Mouse (Mus musculus) heart, postnatal 0 days (tissue): ENCODE results near the gene Zbtb43.

ENCODE experiments used
- CTCF ChIP-seq: IDR thresholded peaks from 2 replicates; pipeline ENCODE4 v1.5.1; 2016; ENCODE audit warnings: antibody characterized with exemption, control low read depth, low read depth
- EP300 ChIP-seq: IDR thresholded peaks from 2 replicates; pipeline ENCODE4 v1.6.1; 2016; ENCODE audit warnings: antibody characterized with exemption, low read depth

DNA sequence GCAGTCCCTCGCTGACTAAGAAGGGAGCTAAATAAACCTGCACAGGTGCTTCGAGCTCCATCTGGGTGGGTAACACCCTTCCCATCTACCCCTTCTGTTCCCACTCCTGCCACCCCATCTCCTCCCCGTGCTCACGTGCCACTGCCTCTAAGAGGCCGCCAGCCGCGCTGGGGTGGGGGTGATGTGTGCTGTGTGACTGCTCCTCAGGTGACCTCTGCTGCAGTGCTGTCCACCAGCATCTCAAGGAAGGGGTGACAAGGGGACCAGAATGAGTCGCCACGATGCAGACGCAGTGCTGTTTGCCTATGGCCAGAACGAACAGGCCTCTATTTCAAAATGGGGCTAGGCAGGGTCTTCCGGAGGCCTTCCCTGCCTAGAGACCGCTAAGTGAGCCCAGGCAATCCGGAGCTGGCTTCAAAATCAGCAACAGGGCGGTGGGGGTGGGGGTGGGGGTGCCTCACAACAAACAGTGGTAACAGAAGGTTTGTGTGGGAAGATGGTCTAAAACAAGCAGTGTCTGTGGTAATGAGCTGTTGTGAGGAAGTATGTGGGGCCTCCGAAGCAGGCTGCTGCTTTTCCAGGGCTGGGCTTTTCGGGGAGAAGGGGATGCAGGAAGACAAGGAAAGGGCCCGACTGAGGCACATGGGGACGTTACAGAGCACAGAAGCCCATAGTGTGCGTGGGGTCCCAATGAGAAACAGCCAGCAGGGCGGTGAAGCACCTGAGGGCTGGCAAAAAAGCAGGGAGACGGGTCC is 19.1 kb downstream of the Zbtb43 start:
- TF ChIP-seq EP300 (no peak), CTCF (no peak)
